Mouse (Mus musculus): ENCODE results near the gene Alg2. TPM values are rescaled to one million over a fixed set of nuclear protein-coding genes. Genes with fewer than 3 reads are reported as not detected.

The Alg2 gene
- total RNA-seq (2023) = 12.6 TPM

DNA sequence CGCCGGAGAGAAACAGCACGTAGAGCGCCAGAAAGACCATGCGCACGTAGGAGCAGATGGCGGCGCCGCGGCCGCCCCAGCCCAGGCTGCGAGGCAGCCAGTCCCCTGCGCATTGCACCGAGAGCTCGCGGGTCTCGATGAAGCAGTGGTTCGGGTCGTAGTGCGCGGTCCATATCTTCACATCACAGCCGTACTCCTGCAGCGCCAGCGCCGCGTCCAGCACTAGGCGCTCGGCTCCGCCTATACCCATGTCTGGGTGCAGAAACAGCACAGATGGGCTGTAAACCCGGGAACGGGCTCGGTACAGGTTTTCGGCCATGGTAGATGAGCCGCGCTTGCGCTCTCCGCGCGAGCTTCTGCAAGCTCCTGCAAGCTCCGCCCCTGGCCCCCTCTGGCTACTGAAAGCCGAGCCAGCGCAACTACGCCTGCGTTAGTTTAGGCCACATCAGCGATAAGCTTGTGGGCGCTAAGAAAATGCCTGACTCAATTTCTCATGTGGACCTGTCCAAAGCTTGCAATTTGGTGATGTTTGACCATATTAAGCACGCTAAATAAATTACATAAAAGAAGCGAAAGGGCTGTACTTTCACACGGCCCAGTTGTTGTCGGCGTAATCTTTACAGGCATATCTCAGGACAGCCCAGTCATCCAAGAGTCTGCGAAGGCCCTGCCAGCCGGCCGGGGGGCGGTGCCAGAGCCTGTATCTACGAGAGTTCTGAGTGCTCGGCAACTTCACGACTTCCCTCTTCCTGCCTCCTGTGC, at the start of gene Alg2, which contains the start of gene Sec61b:
TSS of gene Alg2 (minus strand) at position 366 of the 762 bp plus-strand sequence.
TSS of gene Sec61b (plus strand) at position 691 of the 762 bp plus-strand sequence.

Other genes starting within 250 kb of the Alg2 start
- gene Tgfbr1, start 121.1 kb downstream of the Alg2 start, total RNA-seq (2023) = 22.4 TPM
- 103 TPM for gene Sec61b, start 325 bp upstream of the Alg2 start, total RNA-seq (2023)

All from CD8-positive naive resting alpha-beta T cell, adult 57 days (primary cell).